Mouse (Mus musculus) urinary bladder, postnatal 4 days (tissue): ENCODE measurements at regions not wholly inside any gene's neighbourhood (a gene's known extent, or its start where the extent isn't known, plus 50 kb on each side); places are given as distances from the start of the nearest gene placed in this dataset.

ENCODE experiments used
- DNase-seq, 2 experiments: peaks; one replicate each; pipeline ENCODE4 v3.0.0; 2021 to 2022; ENCODE audit warnings: low spot score in 2 of 2

GRCm38 (mm10) chr1:73341911-73342310 is 326.2 kb upstream of the Tnp1 start:
- DNase-seq, result no peak

- DNase-seq, result no peak
Observed at GRCm38 (mm10) chr1:73337401-73337800, 321.7 kb upstream of the Tnp1 start.

GRCm38 (mm10) chr1:73309556-73309955 is 293.8 kb upstream of the Tnp1 start:
- DNase-seq, result no peak

- no peak for DNase-seq
Observed at GRCm38 (mm10) chr1:73308420-73308819, 292.7 kb upstream of the Tnp1 start.

- peak in 1 of 2 experiments; percentile 43 for DNase-seq
Observed at GRCm38 (mm10) chr1:73307194-73307593, 291.5 kb upstream of the Tnp1 start.

- no peak for DNase-seq
Observed at GRCm38 (mm10) chr1:73299978-73300688, 284.4 kb upstream of the Tnp1 start.

GRCm38 (mm10) chr1:73285342-73285741 is 269.6 kb upstream of the Tnp1 start:
- DNase-seq, result no peak

- no peak for DNase-seq
Observed at GRCm38 (mm10) chr1:73274480-73274879, 258.8 kb upstream of the Tnp1 start.

- no peak for DNase-seq
Observed at GRCm38 (mm10) chr1:73270787-73271391, 255.2 kb upstream of the Tnp1 start.

- DNase-seq, result no peak
Observed at GRCm38 (mm10) chr1:73269051-73269755, 253.5 kb upstream of the Tnp1 start.

- no peak for DNase-seq
Observed at GRCm38 (mm10) chr1:73265009-73265408, 249.3 kb upstream of the Tnp1 start.

- DNase-seq, result no peak
Observed at GRCm38 (mm10) chr1:73264245-73264644, 248.5 kb upstream of the Tnp1 start.

- DNase-seq, result no peak
Observed at GRCm38 (mm10) chr1:73259525-73260098, 243.9 kb upstream of the Tnp1 start.

- no peak for DNase-seq
Observed at GRCm38 (mm10) chr1:73257263-73257662, 241.6 kb upstream of the Tnp1 start.

GRCm38 (mm10) chr1:73251911-73252356 is 236.2 kb upstream of the Tnp1 start:
- DNase-seq, result no peak

GRCm38 (mm10) chr1:73244016-73244415 is 228.3 kb upstream of the Tnp1 start:
- DNase-seq, result no peak

- DNase-seq, result no peak
Observed at GRCm38 (mm10) chr1:73242290-73242689, 226.6 kb upstream of the Tnp1 start.

- DNase-seq, result no peak
Observed at GRCm38 (mm10) chr1:73236867-73237266, 221.2 kb upstream of the Tnp1 start.

GRCm38 (mm10) chr1:73233636-73234035 is 217.9 kb upstream of the Tnp1 start:
- DNase-seq, result no peak

- no peak for DNase-seq
Observed at GRCm38 (mm10) chr1:73233041-73233440, 217.3 kb upstream of the Tnp1 start.

GRCm38 (mm10) chr1:73230611-73231010 is 214.9 kb upstream of the Tnp1 start:
- DNase-seq, result no peak

GRCm38 (mm10) chr1:73227246-73227645 is 211.5 kb upstream of the Tnp1 start:
- DNase-seq, result no peak
